Mouse (Mus musculus) CH12.LX (cell line): ENCODE results near the gene Tmbim7.

Experiments used
- BHLHE40 ChIP-seq: IDR thresholded peaks from 2 replicates; pipeline ENCODE4 v1.6.1; 2011; ENCODE audit warnings: mild to moderate bottlenecking, low read depth, low read length, improper control_type of control experiment
- EP300 ChIP-seq: IDR thresholded peaks from 2 replicates; pipeline ENCODE4 v1.6.1; 2011; ENCODE audit warnings: low read length, improper control_type of control experiment
- MXI1 ChIP-seq: IDR thresholded peaks from 2 replicates; pipeline ENCODE4 v1.6.1; 2011; ENCODE audit warnings: mild to moderate bottlenecking, low read depth, low read length, improper control_type of control experiment
- NELFE ChIP-seq: IDR thresholded peaks from 2 replicates; pipeline ENCODE4 v1.6.1; 2011; ENCODE audit warnings: low read depth, low read length, improper control_type of control experiment
- RCOR1 ChIP-seq: conservative IDR thresholded peaks from 2 replicates; pipeline ENCODE4 v1.6.1; 2012; ENCODE audit warnings: low read depth, mild to moderate bottlenecking, inconsistent platforms, low read length, improper control_type of control experiment

GRCm38 (mm10) chr5:3648849-3649210 is 2.2 kb upstream of the Tmbim7 start:
- no peak for TF ChIP-seq BHLHE40
- TF ChIP-seq EP300, result no peak
- no peak for TF ChIP-seq MXI1
- TF ChIP-seq RCOR1, result no peak
- TF ChIP-seq NELFE, result no peak
